Mouse (Mus musculus) frontal cortex, postnatal 25 days (tissue): Measurements from ENCODE around the gene P2ry4.

Source experiments
- DNase-seq, 2 experiments: peaks; one replicate each; pipeline ENCODE4 v3.0.0; 2022; ENCODE audit warnings: low spot score in 2 of 2

Gene P2ry4

GRCm38 (mm10) chrX:100594791-100595190, at the start of gene P2ry4:
Gene P2ry4, minus strand, starts transcription at chrX:100594869.
- no peak for DNase-seq

- no peak for DNase-seq
These were observed 43.8 kb upstream of the P2ry4 start for GRCm38 (mm10) chrX:100638477-100638876.

- no peak for DNase-seq
These were observed 34.4 kb upstream of the P2ry4 start for GRCm38 (mm10) chrX:100629076-100629475.

- DNase-seq = peak; percentile 50 to 74
These were observed 31.4 kb upstream of the P2ry4 start, which contains the start of gene Pdzd11 for GRCm38 (mm10) chrX:100625802-100626793. Gene Pdzd11, minus strand, starts transcription at chrX:100626568.

- no peak for DNase-seq
These were observed 30.8 kb upstream of the P2ry4 start, which contains the start of gene Kif4 for GRCm38 (mm10) chrX:100625546-100625801. Gene Kif4, plus strand, starts transcription at chrX:100625737.

- DNase-seq = no peak
These were observed 30.5 kb upstream of the P2ry4 start for GRCm38 (mm10) chrX:100625146-100625545.

- DNase-seq = no peak
These were observed 29.6 kb upstream of the P2ry4 start for GRCm38 (mm10) chrX:100624242-100624641.

- DNase-seq = no peak
These were observed 26.7 kb upstream of the P2ry4 start for GRCm38 (mm10) chrX:100621366-100621765.

GRCm38 (mm10) chrX:100618488-100618887, 23.8 kb upstream of the P2ry4 start:
- DNase-seq = no peak

- no peak for DNase-seq
These were observed 10.6 kb upstream of the P2ry4 start, which contains the start of gene Arr3 for GRCm38 (mm10) chrX:100605314-100605713. Gene Arr3, plus strand, starts transcription at chrX:100605497.

- DNase-seq = no peak
These were observed 5.1 kb upstream of the P2ry4 start for GRCm38 (mm10) chrX:100599755-100600154.

- peak; percentile 14 to 22 for DNase-seq
These were observed 2.8 kb upstream of the P2ry4 start for GRCm38 (mm10) chrX:100597439-100597838.

- DNase-seq = no peak
These were observed 22.7 kb downstream of the P2ry4 start, which contains the start of gene Awat1 for GRCm38 (mm10) chrX:100571951-100572350. Gene Awat1, plus strand, starts transcription at chrX:100572251.

- DNase-seq = no peak
These were observed 29.0 kb downstream of the P2ry4 start for GRCm38 (mm10) chrX:100565696-100566095.

GRCm38 (mm10) chrX:100556026-100556425, 38.6 kb downstream of the P2ry4 start:
- DNase-seq = no peak
